Mouse (Mus musculus) olfactory bulb, adult 2 months (tissue): ENCODE measurements around the gene Lmf1.

Experiments used
- CTCF ChIP-seq: fragments of 200-500 bp; IDR thresholded peaks from 2 replicates; pipeline ENCODE4 v1.5.1; 2012; ENCODE audit warnings: low read depth, mild to moderate bottlenecking, low read length, moderate library complexity; ENCODE audit not compliant: insufficient read depth
- POLR2A ChIP-seq: fragments of 200-500 bp; IDR thresholded peaks from 2 replicates; pipeline ENCODE4 v1.6.1; 2012; ENCODE audit warnings: mild to moderate bottlenecking, low read depth, low read length, moderate library complexity; ENCODE audit not compliant: insufficient read depth

DNA sequence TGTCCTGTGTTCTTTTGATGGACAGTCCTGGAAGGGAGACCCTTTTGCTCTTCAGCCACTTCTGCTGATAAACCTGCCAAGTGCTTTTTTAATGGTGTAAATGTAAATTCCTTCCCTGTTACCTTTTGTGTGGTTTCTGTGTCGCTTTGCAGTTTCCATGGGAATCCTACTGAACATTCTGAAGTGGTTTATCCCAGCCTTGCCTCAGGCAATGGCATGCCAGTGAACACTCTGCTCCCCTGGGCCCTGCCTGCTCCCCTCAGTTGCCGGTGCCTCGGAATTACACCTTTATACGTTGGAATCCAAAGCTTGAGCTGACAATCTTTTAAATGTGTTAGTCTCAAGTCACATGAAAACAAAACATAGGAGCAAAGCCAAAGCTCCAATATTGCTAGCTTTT lies 62.1 kb downstream of the Lmf1 start:
- no peak for TF ChIP-seq POLR2A
- no peak for TF ChIP-seq CTCF
